Mouse (Mus musculus): ENCODE data around the gene 9930104L06Rik.
"Not testable (repeated sequence)": the region's sequence is repeated elsewhere in the genome, so short reads cannot be mapped to it uniquely, and the experiment has no call there.

Gene 9930104L06Rik

DNA sequence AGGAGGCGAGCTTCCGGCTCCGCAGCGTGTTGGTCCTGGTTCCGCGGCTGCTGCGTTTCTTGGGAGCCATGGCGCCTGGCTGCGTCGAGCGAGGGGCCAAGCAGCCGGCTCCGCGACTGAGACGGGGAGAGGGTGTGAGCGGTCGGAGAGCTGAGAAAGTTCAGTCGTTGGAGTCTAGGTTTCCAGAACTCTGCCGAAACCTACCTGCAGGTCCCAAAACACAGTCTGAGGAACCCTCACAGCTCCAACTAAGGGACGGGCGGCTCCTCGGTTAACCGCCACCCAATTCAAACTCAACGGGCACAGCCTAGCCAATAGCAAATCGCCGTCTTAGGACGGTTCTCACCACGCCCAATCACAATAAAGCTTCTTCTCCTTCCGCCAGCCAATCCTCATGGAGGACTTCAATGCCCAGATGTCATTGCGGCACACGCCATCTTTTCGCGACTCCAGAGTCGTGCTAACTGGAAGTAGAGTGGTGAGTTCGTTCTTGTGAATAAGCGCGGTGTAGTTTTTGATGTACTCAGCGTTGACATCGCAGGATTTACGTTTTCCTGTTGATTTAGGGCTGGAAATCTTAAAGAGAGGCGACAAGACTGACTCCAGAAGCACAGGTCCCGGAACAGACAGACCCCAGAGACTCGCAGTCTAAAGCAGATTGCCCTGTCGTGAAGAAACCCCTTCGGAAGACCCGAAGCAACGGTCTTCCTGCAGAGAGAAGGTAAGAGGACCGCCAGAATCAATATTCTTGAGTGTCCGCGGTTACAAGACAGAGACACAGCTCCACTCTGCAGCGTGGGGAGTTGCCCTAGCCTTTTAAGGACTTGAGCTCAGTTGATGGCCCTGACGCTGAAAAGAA lies at the start of gene 9930104L06Rik:
TSS of gene 9930104L06Rik (plus strand) at position 436 of the 859 bp plus-strand sequence.
- DNase-seq (ENCODE audit: low spot score) = peak; percentile 83

DNA sequence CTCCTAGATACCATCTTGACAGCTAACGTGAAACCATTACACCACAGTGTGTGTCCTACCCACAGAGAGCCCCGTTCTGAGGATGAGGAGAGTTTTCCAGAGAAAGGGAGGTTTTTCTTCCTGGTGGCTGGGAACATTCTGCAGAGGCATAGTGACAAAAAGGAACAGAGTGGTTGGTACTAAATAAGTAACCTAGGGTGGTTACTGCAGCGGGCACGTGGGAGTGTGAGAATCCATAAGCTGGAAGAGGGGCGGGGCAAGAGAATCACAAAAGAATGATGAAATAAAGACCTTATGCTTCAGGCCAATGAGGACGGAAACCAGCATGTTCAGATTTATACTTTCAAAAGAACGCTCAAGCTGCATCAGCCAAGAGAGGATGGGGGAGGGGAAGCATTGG lies 48.1 kb upstream of the 9930104L06Rik start:
- no peak for DNase-seq (ENCODE audit: low spot score)

DNA sequence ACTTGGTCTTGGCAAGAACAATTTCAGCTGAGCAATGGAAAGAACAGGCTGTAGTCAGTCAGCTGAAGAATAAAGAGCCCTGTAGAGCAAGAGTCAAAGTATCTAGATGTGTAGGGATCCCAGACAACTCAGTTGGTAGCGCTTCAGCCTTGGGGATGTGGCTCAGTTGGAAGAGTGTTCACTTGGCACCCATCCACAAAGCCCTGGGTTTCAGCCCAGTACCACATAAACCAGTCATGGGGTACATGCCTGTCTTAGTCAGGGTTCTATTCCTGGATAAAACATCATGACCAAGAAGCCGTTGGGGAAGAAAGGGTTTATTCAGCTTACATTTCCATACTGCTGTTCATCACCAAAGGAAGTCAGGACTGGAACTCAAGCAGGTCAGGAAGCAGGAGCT lies 46.9 kb upstream of the 9930104L06Rik start:
- no peak for DNase-seq (ENCODE audit: low spot score)

DNA sequence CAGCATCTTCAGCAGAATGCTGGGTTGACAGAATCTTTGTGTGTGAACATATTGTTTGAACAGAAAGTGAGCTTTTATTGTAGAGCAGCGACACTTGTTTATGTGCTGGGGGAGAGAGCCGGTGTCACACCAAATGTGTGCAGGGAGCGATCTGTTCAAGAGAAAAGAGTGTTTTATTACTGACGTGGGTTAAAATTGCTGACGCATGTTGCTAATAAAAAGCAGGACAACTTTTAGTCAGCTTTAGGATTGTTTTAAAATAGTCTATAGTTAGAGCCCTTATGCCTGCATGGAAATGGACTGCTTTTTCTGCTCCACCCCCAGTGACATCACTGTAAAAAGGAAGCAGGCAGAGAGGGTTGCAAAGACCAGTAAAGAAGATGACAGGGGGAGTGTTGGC lies 46.0 kb upstream of the 9930104L06Rik start:
- no peak for DNase-seq (ENCODE audit: low spot score)

DNA sequence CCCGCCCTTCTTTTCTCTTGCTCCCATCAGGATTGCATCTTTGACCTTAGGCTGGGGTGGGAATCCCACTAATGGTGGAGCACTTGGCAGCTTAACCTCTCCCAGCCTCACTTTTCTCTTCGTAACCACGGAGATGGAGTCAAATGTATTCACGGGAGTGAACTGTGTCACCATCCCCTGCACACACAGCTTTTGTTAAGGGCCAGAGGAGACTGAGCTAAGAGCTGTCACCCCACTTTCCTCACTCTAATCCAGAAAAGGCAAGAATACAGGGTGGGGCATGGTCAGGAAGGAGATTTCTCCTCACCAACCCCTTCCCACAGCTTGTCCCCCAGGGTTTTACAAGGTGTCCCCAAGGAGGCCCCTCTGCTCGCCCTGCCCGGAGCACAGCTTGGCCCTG lies 43.1 kb upstream of the 9930104L06Rik start:
- DNase-seq (ENCODE audit: low spot score) = no peak

DNA sequence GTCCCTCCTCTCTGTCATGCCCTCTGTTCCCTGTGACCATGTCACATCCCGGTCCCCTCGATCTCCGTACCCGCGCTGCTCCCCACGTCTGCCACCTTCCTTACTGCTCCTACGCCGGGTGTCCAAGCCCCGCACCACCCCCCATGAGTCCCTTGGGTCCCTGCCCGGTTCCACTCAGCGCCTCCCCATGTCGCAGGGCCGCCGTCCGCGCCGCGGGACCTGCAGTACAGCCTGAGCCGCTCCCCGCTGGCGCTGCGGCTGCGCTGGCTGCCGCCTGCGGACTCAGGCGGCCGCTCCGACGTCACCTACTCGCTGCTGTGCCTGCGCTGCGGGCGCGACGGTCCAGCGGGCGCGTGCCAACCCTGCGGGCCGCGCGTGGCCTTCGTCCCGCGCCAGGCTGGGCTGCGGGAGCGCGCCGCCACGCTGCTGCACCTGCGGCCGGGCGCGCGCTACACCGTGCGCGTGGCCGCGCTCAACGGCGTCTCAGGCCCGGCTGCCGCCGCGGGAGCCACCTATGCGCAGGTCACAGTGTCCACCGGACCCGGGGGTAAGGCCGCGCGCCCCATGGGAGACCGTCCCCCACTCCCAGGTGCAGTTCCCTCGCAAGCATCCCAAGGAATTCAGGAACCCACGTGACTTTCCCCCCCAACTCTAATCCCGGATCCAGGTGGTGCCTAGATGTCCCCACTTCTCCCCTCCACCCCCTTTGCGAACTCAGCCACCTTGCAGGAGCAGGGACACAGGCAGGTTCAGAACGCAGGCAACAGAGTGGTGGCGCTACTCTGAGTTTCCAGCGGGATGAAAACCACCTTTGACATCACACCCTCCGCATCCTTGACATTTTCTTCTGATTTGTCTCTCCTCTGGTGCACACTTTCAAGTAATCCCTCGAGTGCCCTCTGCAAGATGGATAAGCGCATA lies 42.1 kb upstream of the 9930104L06Rik start:
- no peak for DNase-seq (ENCODE audit: low spot score)

DNA sequence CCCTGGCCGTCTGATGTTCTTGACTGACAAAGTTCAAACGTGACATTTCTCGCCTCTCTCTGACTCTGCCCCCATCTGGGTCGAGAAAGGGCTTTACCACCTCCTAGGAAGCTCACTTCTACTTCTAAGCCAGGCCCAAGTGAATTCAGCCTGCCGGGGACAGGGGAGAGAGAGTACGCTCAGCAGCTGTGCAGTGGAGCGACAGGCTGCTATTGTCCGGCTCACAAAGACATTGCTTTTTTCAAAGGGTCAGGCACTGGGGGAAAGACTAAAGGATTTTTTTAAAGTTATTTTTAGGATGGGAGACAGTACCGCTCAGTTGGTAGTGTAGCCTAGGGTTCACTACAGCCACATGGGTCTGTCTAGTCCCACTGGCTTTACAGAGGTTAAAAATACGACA lies 38.4 kb upstream of the 9930104L06Rik start:
- DNase-seq (ENCODE audit: low spot score) = no peak

DNA sequence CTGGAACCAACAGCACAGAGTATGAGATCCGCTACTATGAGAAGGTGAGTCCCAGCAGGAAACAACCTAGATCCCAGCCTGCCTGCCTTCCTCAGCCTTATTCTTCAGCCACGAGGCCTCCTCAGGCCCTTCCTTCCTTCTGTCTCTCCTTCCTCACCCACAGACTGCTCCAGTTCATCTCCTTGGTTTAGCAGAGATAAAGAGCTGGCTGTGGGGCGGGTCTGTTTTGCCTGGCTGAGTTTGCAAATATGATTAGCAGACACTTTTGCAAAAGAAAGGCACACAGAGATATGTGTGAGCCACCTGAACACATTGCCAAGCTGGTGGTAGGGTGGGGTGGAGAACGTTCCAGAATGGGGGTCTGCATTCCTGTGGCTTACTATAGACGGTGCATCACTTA lies 36.9 kb upstream of the 9930104L06Rik start:
- DNase-seq (ENCODE audit: low spot score) = no peak

DNA sequence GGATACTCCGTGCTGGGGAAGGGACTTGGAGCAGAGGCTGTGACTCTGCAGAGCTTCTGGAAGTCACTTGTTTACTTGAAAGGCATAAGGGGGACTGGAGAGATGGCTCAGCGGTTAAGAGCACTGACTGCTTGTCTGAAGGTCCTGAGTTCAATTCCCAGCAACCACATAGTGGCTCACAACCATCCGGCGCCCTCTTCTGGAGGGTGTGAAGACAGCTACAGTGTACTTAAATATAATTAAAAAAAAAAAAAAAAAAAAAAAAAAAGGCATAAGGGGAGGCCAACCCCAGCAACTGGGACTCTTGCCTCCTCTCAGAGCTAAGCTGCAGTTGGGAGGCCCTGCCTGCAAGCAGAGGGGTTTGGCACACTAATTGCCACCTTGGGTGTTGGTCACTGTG lies 31.4 kb upstream of the 9930104L06Rik start:
- no peak for DNase-seq (ENCODE audit: low spot score)

DNA sequence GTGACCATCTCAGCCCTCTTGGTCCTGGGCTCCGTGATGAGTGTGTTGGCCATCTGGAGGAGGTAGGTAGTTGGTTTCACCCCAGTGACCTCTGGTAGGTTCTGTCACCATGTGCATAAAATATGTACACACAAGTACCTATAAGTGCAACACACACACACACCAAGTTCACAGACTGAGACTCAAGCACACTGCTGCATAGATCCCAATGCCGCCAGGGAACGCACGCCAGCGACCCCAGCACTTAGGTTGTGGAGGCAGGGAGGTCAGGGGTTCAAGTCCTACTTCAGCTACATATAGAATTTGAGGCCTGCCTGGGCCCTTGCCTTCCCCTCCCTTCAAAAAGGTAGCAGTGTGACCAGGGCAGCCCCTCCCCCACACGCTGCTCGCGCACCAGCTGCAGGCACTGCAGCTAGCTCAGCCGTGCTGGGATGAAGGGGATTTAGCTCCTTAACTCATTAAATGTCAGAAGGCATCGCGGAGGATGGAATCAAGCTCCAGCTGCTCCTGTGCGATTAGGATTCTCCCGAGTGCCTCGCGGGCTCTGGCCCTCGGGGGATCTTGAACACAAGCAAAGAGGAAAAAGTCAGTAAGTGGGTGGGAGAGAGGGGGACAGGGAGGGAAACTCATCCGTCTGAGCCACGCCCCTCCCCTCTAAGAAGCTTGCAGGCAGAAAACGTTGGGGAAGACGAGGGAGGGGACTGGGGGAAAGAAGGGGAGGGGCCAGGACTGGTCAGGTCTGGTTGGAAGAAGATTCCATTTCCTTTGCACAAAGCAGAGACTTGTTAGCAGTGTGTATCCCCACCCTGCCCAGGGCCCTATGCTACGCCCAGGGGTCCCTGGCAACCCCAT lies 30.7 kb upstream of the 9930104L06Rik start:
- DNase-seq (ENCODE audit: low spot score) = no peak

DNA sequence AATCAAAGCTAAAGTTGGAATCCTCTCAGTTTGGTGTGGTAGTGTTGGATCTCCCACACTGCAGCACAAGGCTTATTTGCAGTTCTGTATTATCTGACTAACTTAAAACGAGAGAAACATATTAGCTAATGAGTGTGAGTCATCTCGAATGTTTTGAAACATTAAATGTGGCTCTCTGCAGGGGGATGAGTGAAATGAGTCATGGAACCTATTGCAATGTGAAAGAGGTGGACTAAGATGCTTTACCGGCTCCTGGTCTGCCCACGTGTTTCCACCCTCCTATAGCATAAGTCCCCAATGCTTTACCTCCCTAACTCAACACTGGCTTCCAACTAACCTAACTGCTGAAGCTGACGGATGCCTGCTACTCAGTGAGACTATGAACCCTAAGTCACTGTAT lies 8.7 kb upstream of the 9930104L06Rik start:
- no peak for DNase-seq (ENCODE audit: low spot score)

DNA sequence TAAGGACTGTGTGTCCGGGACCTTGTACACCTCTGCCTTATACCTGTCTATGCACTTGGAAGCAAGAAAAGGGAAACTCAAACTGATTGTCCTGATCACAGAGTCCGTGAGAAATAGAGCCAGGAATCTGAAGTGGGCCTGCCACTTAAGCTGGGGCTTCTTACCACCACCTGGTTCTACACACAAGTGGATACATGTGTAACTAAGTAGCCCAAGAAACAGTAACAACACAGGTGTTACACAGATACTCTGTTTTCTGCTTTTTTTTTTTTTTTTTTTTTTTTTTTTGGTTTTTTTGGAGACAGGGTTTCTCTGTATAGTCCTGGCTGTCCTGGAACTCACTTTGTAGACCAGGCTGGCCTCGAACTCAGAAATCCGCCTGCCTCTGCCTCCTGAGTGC lies 2.4 kb downstream of the 9930104L06Rik start, which contains the start of gene Cdca8:
TSS of gene Cdca8 (minus strand) at position 101 of the 400 bp plus-strand sequence.
- DNase-seq (ENCODE audit: low spot score) = not testable (repeated sequence)

DNA sequence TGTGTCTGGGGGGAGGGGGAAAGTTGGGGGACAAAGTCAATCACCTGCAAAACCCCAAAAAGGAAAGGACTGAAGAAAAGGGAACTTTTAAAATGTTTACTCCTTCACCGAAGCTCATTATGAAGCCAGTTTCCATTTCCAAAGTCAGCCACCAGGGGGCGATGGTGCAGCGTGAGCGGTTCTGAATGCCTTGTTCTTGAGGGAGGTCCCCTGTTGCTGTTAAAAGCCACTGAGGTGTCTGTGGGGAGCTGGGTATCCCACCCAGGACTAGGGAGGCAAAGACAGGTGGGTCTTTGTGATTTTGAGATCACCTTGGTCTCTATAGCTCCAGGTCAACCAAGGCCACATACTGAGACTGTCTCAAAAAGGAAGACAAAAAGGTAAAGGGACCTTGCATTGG lies 6.2 kb downstream of the 9930104L06Rik start:
- DNase-seq (ENCODE audit: low spot score) = peak; percentile 73

DNA sequence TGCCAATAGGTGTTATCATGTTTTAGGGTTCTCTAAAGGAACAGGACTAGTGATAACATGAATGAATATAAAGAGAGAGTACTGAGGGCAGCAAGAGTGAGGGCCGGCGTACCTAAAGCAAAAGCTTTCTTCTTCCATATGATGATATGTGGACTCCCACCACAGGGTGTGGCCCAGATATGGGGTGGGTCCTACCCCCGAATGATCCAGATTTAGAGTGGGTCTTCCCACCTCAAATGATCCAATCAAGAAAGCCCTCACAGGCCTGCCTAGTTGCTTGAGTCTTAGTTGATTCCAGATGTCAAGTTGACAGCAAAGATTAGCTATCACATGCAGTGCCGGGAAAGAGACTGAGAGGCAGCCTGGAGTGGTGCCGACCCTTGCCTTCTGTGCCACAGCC lies 6.9 kb downstream of the 9930104L06Rik start:
- no peak for DNase-seq (ENCODE audit: low spot score)

DNA sequence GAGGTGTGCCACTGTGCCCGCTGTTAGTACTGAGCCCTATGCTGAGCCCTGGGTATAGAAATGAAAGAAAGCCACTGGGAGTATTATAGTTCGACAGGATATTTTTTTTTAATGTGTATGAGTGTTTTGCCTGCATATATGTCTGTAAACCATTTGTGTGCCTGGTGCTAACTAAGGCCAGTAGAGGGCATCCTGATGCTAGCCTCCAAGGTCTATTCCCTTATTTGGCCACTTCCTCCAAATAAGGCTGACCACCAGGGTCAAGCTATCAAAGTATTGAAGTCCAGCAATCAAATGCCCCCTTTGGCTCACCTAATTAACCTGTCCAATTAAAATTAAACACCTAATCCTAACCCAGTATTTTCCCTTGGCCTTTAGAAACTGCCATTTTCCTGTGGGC lies 8.1 kb downstream of the 9930104L06Rik start:
- no peak for DNase-seq (ENCODE audit: low spot score)

DNA sequence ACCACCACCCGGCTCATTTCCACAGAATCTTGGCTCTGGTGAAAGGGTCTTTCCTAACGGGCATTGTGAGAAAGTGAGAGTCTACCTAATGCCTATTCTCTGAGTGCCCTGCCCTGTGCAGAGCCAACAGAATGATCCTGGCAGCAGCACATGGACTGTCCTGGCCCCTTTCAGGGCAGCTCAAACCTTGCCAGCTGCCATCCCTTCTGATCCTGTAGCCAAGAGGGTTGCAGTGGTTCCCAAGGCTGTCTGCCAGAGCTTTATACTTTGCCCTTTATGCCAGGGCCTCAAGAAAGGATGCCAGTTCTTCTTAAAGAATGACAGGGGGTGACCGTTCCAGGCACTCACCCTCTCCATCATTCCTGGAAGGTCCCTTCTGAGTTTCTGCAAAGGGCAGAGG lies 12.6 kb downstream of the 9930104L06Rik start:
- no peak for DNase-seq (ENCODE audit: low spot score)

DNA sequence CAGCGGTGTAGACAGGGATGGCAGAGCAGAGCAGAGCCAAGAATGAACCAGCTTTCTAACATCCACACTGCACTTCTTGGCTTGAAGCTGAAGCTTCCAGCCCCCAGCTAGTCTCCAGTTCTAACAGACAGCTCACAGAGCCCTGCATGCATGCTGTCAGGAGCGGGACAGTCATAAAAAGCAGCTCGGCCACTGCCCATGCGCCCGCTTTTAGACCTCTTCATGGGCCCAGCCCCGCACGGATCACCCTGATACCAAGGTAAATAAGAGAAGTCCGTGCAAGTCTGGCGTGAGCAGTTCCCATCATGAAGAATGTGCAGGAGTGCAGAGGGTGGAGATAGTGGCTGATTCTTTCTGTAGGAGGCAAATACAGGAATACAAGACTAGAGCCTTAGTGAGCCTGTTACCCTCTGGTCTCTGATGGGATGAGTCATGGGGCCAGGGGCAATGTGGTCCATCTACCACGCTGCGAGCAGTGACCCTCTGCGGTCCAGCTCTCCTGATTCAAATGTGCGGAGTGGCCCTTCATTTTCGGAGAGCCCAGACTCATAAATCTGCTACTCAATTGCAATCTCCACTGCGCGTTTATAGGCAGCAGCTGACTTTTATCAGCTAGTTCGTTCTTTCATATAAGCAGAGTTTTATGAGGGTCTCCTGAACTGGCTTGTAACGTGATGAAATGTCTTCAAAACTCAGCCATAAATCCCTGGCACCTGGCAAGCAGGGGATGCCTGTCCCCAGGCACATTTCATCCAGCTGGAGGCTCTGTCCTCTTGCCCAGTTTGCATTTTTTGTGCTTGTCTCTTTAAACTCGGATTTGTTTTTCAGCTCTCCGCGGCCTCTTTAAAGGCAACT lies 13.6 kb downstream of the 9930104L06Rik start:
- no peak for DNase-seq (ENCODE audit: low spot score)

DNA sequence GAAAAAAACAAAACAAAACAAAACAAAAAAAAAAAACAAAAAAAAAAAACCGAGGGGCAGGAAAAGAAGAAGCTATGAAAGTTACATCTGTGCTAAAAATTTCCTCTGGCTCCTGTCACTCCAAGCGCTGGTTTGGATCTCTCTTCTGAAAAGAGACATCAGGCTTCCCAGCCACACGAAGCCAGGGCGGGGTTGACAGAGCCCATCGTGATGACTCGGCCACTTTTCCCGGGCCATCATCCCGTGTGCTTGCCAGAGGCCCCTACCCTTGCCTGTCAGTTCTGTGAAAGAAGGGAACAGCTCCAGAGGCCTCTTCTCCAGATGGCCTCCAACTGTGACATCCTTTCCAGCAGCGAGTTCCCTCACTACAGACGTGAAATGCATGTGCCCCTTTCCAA lies 14.2 kb downstream of the 9930104L06Rik start:
- no peak for DNase-seq (ENCODE audit: low spot score)

DNA sequence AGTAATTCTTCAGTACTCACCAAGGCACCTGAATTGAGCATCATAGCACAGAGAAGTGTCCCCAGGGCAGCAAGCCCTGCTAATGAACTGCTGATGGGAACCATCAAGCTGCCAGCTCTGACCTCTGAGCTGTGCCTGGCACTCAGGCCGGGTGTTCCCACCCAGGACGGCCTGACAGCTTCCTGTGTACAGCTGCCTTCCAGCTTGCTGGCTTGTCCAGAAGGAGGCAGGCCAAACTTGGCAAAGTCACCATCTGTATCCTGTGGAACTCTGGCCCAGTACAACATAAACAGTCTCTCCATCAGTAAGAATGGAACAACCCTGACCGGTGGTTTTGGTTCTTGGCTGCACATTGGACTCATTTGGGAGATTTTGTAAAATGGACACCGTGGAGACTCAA lies 16.7 kb downstream of the 9930104L06Rik start:
- DNase-seq (ENCODE audit: low spot score) = no peak

DNA sequence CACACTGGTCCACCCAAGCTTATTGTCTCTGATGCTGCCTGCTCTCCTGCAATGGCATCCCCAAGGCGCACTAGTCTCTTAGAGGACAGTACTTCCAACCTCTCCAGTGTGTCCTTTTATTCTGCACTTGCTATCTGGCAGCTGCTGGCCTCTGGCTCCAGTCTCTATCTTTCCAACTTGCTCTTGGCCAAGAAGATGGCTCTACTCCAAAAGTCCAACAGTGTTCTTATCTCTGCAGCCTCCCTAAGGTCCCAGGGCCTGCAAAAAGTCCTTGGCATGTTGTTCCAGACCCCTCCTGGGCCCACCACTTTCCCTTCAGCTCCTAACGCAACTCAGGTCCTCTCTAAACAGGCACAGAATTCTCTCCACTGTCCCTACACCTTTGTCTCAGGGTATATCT lies 20.4 kb downstream of the 9930104L06Rik start:
- no peak for DNase-seq (ENCODE audit: low spot score)

DNA sequence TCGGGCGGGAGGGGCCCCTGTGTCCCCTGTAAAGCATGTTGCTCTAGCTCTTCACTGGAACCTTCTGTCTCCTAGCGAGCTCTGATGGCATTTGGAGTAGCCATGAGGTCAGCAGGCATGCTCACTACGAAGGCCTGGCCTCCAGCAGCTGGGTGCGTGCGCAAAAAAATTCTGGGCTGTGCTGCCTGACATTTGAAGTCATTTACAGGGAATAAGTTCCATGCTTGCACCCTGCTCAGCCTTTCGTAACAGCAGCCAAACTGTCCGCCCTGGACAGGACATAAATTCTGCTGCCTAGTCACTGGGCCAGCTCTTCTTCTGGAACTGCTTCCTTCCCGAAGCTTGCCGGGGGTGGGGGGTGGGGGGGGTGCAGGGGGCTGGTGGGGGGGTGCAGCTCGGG lies 22.2 kb downstream of the 9930104L06Rik start:
- no peak for DNase-seq (ENCODE audit: low spot score)
